Mouse (Mus musculus): ENCODE results near the gene Pfkl.
"Not testable (repeated sequence)": the region's sequence is repeated elsewhere in the genome, so short reads cannot be mapped to it uniquely, and the experiment has no call there.

The Pfkl gene

GRCm38 (mm10) chr10:78009945-78010293 lies at the start of gene Pfkl:
TSS of gene Pfkl (minus strand) at chr10:78010083.
- DNase-seq: no peak

GRCm38 (mm10) chr10:78057056-78057455 lies 47.2 kb upstream of the Pfkl start:
- DNase-seq: no peak

- no peak for DNase-seq
Measured at GRCm38 (mm10) chr10:78054633-78055565, 45.0 kb upstream of the Pfkl start.

- DNase-seq: no peak
Measured at GRCm38 (mm10) chr10:78049519-78050035, 39.7 kb upstream of the Pfkl start.

DNA sequence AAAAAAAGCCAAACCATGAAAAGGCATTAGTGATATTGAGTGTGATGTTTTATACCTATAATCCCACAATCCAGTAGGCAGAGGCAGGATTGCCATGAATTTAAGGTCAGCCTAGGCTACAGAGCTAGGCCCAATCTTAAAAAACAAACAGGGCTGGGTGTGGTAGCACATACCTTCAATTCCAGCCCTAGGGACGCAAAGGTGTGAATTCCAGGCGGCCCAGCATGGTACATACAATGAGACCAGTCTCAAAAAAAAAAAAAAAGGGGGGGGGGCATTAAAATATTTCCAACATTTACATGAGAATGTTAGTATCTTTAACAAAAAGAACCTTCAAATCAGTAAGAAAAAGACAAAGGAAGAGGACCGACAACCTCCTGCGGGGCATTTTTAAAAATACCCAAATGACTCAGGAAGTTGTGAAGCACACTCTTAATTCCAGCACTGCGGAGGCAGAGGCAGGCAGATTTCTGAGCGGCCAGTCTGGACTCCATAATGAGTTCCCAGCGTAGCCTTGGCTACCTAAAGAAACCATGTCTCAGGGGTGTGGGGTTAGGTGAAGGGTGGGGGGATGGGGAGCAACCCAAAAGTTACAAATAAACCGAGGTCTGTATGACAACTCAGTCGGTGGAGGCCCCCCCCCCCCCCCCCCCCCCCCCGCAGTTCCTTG lies 38.3 kb upstream of the Pfkl start:
- no peak for DNase-seq

DNA sequence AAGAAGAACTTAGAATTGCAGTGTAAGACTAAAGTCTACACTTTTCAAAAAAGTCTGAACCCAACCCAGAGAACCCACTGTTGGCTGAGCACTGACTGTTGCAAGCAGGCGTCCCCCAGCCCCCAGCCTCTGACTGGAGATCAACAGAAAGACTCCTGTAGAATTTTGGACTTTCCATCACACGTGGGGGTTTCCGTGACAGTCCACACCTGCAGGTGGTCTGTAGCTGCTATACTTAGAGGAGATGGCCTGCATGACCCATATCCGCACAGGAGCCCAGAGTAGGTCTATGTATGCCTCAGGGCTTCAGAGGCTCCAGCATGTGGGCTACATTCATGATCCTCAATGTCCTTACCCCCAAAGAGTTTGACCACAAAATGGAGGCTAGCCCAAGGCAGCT lies 36.5 kb upstream of the Pfkl start:
- DNase-seq: no peak

GRCm38 (mm10) chr10:78044531-78044930 lies 34.6 kb upstream of the Pfkl start:
- DNase-seq: no peak

DNA sequence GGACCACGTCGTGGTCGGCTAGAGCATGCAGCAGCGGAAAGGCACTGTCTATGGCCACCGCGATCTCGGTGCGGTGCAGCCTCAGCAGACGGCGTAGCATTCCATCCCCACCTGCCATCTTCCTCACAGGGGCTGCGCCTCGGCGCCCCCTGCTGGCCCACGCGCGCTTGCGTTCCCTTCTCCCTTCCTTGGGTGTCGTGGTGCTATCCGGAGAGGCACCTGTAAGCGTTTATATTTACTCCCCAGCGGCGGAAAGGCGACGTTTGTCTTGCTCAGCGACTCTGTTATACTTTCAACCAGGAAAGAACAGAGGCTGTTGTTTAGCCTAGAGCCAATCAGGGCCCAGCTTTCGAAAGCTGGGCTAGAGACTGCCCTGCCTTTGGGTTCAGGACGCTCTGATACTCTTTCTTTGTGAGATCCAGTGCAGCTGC lies 33.5 kb upstream of the Pfkl start, which contains the start of gene Aire:
Gene Aire (minus strand): TSS at position 205 of the 431 bp plus-strand sequence.
- peak; percentile 32 for DNase-seq

- DNase-seq: no peak
Measured at GRCm38 (mm10) chr10:78042697-78043405, 33.0 kb upstream of the Pfkl start.

- DNase-seq: no peak
Measured at GRCm38 (mm10) chr10:78042096-78042495, 32.2 kb upstream of the Pfkl start.

GRCm38 (mm10) chr10:78041647-78042046 lies 31.8 kb upstream of the Pfkl start, which contains the start of gene Dnmt3l:
TSS of gene Dnmt3l (plus strand) at chr10:78041947.
- no peak for DNase-seq

- DNase-seq: no peak
Measured at GRCm38 (mm10) chr10:78037139-78037538, 27.3 kb upstream of the Pfkl start.

GRCm38 (mm10) chr10:78031987-78032386 lies 22.1 kb upstream of the Pfkl start:
- no peak for DNase-seq

- DNase-seq: no peak
Measured at GRCm38 (mm10) chr10:78029080-78029479, 19.2 kb upstream of the Pfkl start.

- DNase-seq: peak; percentile 54
Measured at GRCm38 (mm10) chr10:78028129-78028528, 18.2 kb upstream of the Pfkl start.

GRCm38 (mm10) chr10:78025453-78025852 lies 15.6 kb upstream of the Pfkl start:
- DNase-seq: not testable (repeated sequence)

- DNase-seq: not testable (repeated sequence)
Measured at GRCm38 (mm10) chr10:78019984-78020383, 10.1 kb upstream of the Pfkl start.

- no peak for DNase-seq
Measured at GRCm38 (mm10) chr10:78019291-78019690, 9.4 kb upstream of the Pfkl start.

DNA sequence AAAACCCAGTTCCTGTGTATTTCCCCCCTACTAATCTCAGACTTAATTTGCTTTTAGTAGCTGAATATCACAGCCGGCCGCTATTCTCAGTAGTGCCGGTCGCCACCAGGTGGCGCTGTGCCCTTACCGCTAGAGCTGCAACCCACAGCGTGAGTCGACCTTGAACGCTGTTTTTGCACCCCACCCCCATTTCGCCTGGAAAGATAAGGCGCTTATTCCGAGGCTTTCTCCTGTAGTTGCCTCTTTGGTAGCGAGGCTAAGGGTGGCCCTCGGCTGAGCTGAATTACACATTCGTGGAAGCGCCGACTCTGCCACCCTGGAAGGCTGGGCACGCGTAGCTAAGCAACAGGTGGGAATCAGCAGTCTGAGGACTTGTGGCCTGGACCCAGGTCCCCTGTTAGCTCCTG lies 8.9 kb upstream of the Pfkl start:
- DNase-seq: peak; percentile 56

GRCm38 (mm10) chr10:78016366-78016765 lies 6.5 kb upstream of the Pfkl start:
- no peak for DNase-seq

GRCm38 (mm10) chr10:78015489-78015888 lies 5.6 kb upstream of the Pfkl start:
- no peak for DNase-seq

GRCm38 (mm10) chr10:78012661-78013495 lies 3.0 kb upstream of the Pfkl start:
- DNase-seq: peak; percentile 17

Measured in cerebellum, adult 9-11 months (tissue).